Mouse (Mus musculus) lung, adult 2 months (tissue): ENCODE measurements around the gene Nhp2.

ENCODE experiments used
- CTCF ChIP-seq: fragments of 200-500 bp; IDR thresholded peaks from 2 replicates; pipeline ENCODE4 v1.5.1; 2011; ENCODE audit warnings: mild to moderate bottlenecking, low read length, control low read depth; ENCODE audit not compliant: insufficient read depth
- POLR2A ChIP-seq: fragments of 200-500 bp; IDR thresholded peaks from 2 replicates; pipeline ENCODE4 v1.6.1; 2011; ENCODE audit warnings: low read depth, mild to moderate bottlenecking, control low read depth, low read length, borderline replicate concordance; ENCODE audit errors: extremely low read depth

DNA sequence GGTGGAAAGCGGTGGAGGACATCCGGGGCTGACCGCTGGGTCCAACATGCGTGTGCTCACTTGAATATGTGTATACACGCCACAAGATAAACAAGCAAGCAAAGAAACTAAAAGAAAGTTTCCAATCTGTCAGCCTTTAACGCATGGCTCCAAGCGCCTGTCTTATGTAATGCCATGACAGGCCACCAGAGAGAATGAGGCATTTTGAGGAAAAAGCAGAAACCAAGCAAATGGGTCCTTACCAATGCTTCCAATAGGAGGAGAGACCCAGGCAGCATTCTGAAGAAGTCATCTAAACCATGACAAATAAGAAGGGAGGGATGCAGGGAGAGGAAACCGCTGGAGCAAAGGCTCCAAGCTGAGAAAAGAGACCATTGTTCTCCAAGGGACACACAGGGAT lies 5.3 kb upstream of the Nhp2 start:
- no peak for TF ChIP-seq POLR2A
- TF ChIP-seq CTCF: no peak
